Mouse (Mus musculus) limb, embryonic 14.5 days (tissue): ENCODE data around the gene Gm21976. TPM values are rescaled to one million over a fixed set of nuclear protein-coding genes. Genes with fewer than 3 reads are reported as not detected.
A peak's percentile ranks its signal among the peaks of the same experiment; 100 is the strongest.

Source experiments
- ATAC-seq: fragments of 200-750 bp; cut with Nextera tagmentation; 2 replicates; pipeline ENCODE4 v1.8.0; 2017; ENCODE audit warnings: low read depth, moderate number of reproducible peaks, moderate TSS enrichment; ENCODE audit not compliant: low FRiP score
- DNase-seq: peaks from one replicate; pipeline ENCODE4 v3.0.0-alpha.2; 2015; ENCODE audit warnings: low spot score
- H3K27ac ChIP-seq: fragments of 300-500 bp; sonication (generic); replicated peaks from 2 replicates; pipeline ENCODE4 v1.5.1; 2014; ENCODE audit warnings: low read depth, mild to moderate bottlenecking, low read length, moderate library complexity, mixed read lengths
- H3K27me3 ChIP-seq: fragments of 300-500 bp; sonication (generic); 2 replicates; pipeline ENCODE4 v1.6.1; 2014; ENCODE audit warnings: low read length, mixed read lengths; ENCODE audit not compliant: control insufficient read depth, insufficient read depth
- H3K36me3 ChIP-seq: fragments of 300-500 bp; sonication (generic); 2 replicates; pipeline ENCODE4 v1.6.1; 2014; ENCODE audit warnings: mild to moderate bottlenecking, low read length, moderate library complexity, mixed read lengths; ENCODE audit not compliant: control insufficient read depth, insufficient read depth
- H3K4me1 ChIP-seq: fragments of 300-500 bp; sonication (generic); 2 replicates; pipeline ENCODE4 v1.6.1; 2014; ENCODE audit warnings: antibody characterized with exemption, low read length, mixed read lengths; ENCODE audit not compliant: control insufficient read depth, insufficient read depth
- H3K4me2 ChIP-seq: fragments of 300-500 bp; sonication (generic); replicated peaks from 2 replicates; pipeline ENCODE4 v1.6.1; 2014; ENCODE audit warnings: low read depth, mild to moderate bottlenecking, low read length, moderate library complexity; ENCODE audit not compliant: severe bottlenecking
- H3K4me3 ChIP-seq: fragments of 300-500 bp; sonication (generic); replicated peaks from 2 replicates; pipeline ENCODE4 v1.5.1; 2014; ENCODE audit warnings: low read length
- H3K9ac ChIP-seq: fragments of 300-500 bp; sonication (generic); 2 replicates; pipeline ENCODE4 v1.6.1; 2014; ENCODE audit warnings: mild to moderate bottlenecking, low read depth, low read length, moderate library complexity; ENCODE audit not compliant: severe bottlenecking
- H3K9me3 ChIP-seq: fragments of 300-500 bp; sonication (generic); 2 replicates; pipeline ENCODE4 v1.6.1; 2016; ENCODE audit warnings: low read length; ENCODE audit not compliant: control insufficient read depth
- POLR2A ChIP-seq: fragments of 200-500 bp; IDR thresholded peaks from 2 replicates; pipeline ENCODE4 v1.8.0; 2012; ENCODE audit warnings: inconsistent platforms, mild to moderate bottlenecking, moderate library complexity, borderline replicate concordance; ENCODE audit not compliant: insufficient read depth, insufficient read length; ENCODE audit errors: extremely low read depth
- WGBS: fragments of 180-500 bp; shearing (Covaris S2); extraction: QIAGEN DNeasy Blood & Tissue Kit; methylation state at CpG from one replicate; pipeline ENCODE4 v1.1.7; 2014; 5-methylcytosine and 5-hydroxymethylcytosine counted together
- polyA plus RNA-seq, 2 experiments: library from polyadenylated mRNA; depleted of rRNA in 1 of 2; stranded (reverse) in 1 of 2; unstranded in 1 of 2; fragments of >200 nt; fragmentation: Nextera tagmentation in 1 of 2; extraction: Ambion mirVana in 1 of 2; gene quantifications; 2 replicates each; pipeline versions ENCODE4 v1.2.1 to v1.2.3; 2012 to 2014

Gm21976 gene
- polyA plus RNA-seq, 2 experiments: not detected

- peak overlapping the region; percentile 46 for H3K4me3 ChIP-seq
- peaks cover 81% of the 10 kb centered on the region for H3K27me3 ChIP-seq
- DNase-seq (no peak), ATAC-seq (peak; percentile 17; the same call in 1 of the 2 replicates)
- TF ChIP-seq POLR2A: no peak
- WGBS: 1% methylated on average over 13 of the region's 13 CpGs
- no peaks in the 10 kb centered on the region for H3K36me3 ChIP-seq
- peaks cover 5% of the 10 kb centered on the region; the same call in 1 of the 2 replicates for H3K4me1 ChIP-seq
- no peak overlapping the region for H3K27ac ChIP-seq
- H3K4me2 ChIP-seq: peak overlapping the region; percentile 80
- H3K9me3 ChIP-seq: no peaks in the 10 kb centered on the region
- no peak overlapping the region for H3K9ac ChIP-seq
These were observed 74.0 kb downstream of the Gm21976 start for GRCm38 (mm10) chr13:98353709-98354089.

- Histone ChIP-seq H3K9ac (peak within 1 kb of the TSS; percentile 45), H3K27ac (no peak within 1 kb of the TSS), H3K9me3 (no peaks in the 10 kb centered on the region), H3K4me2 (peak within 1 kb of the TSS; percentile 80), H3K4me3 (peak within 1 kb of the TSS; percentile 46), H3K36me3 (no peaks in the 10 kb centered on the region), H3K27me3 (peaks cover 86% of the 10 kb centered on the region), H3K4me1 (peaks cover 5% of the 10 kb centered on the region; the same call in 1 of the 2 replicates)
- no peak for TF ChIP-seq POLR2A
- under 1% methylated on average over 29 of the region's 76 CpGs for WGBS
- ATAC-seq: peak; percentile 88
- no peak for DNase-seq
These were observed 74.6 kb downstream of the Gm21976 start, which contains the start of gene Foxd1 for GRCm38 (mm10) chr13:98354090-98354801. Gene Foxd1 (plus strand): TSS chr13:98354242.

DNA sequence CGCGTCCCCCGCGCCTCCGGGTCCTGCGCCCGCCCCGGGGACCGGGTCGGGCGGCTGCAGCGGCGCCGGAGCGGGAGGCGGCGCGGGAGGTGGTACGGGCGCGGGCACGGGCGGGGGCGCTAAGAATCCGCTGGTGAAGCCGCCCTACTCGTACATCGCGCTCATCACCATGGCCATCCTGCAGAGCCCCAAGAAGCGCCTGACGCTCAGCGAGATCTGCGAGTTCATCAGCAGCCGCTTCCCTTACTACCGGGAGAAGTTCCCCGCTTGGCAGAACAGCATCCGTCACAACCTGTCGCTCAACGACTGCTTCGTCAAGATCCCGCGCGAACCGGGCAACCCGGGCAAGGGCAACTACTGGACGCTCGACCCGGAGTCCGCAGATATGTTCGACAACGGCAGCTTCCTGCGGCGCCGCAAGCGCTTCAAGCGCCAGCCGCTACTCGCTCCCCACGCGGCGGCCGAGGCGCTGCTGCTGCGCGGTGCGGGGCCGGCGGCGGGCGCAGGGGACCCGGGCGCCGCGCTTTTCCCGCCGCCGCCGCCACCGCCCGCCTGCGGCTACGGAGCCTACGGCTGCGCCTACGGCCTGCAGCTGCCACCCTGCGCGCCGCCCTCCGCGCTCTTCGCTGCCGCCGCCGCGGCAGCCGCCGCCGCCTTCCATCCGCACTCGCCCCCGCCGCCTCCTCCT is 75.3 kb downstream of the Gm21976 start:
- H3K36me3 ChIP-seq: no peaks in the 10 kb centered on the region
- TF ChIP-seq POLR2A: no peak
- peaks cover 5% of the 10 kb centered on the region; the same call in 1 of the 2 replicates for H3K4me1 ChIP-seq
- no peak overlapping the region for H3K27ac ChIP-seq
- H3K27me3 ChIP-seq: peaks cover 90% of the 10 kb centered on the region
- DNase-seq (no peak), ATAC-seq (0 out of 2 replicates have a peak, but pooled peaks have one; percentile 24)
- H3K9ac ChIP-seq: peak overlapping the region; percentile 45
- peak overlapping the region; percentile 80 for H3K4me2 ChIP-seq
- no peaks in the 10 kb centered on the region for H3K9me3 ChIP-seq
- WGBS: 0% methylated on average over 39 of the region's 102 CpGs
- H3K4me3 ChIP-seq: peak overlapping the region; percentile 46

GRCm38 (mm10) chr13:98355559-98356111 is 75.9 kb downstream of the Gm21976 start:
- 0 out of 2 replicates have a peak, but pooled peaks have one; percentile 9 for ATAC-seq
- TF ChIP-seq POLR2A: no peak
- under 1% methylated on average over 50 of the region's 81 CpGs for WGBS
- Histone ChIP-seq H3K27ac (no peak overlapping the region), H3K4me2 (peak overlapping the region; percentile 80), H3K4me1 (peaks cover 5% of the 10 kb centered on the region; the same call in 1 of the 2 replicates), H3K9ac (peak overlapping the region; percentile 45), H3K9me3 (no peaks in the 10 kb centered on the region), H3K27me3 (peaks cover 94% of the 10 kb centered on the region), H3K36me3 (no peaks in the 10 kb centered on the region), H3K4me3 (peak overlapping the region; percentile 46)
- no peak for DNase-seq
